Mouse (Mus musculus): ENCODE results near the gene Rpl29. TPM values are rescaled to one million over a fixed set of nuclear protein-coding genes. Genes with fewer than 3 reads are reported as not detected.

Rpl29 gene
- total RNA-seq, 2 experiments from 2014 or later, result 2,125 to 3,478 TPM

DNA sequence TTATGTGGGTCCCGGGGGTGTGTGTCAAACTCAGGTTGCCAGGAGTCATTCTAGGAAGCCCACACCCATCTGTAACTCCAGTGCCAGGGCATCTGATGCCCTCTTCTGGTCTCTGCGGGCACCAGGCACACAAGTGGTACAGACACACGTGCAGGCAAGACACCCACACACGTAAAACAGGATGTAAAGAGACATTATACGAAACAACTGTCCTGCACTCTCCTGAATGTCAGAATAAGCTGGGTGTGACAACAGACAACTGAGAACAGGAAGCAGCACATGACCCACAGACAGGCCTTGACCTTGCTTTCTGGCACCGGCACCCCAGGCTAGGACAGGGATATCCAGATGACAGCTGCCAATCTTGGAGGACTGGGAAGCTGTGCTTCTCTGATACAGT, 40.1 kb downstream of the Rpl29 start:
- no peak for ATAC-seq (replicated peaks; ENCODE audit: low FRiP score, low TSS enrichment, poor library complexity, severe bottlenecking)

DNA sequence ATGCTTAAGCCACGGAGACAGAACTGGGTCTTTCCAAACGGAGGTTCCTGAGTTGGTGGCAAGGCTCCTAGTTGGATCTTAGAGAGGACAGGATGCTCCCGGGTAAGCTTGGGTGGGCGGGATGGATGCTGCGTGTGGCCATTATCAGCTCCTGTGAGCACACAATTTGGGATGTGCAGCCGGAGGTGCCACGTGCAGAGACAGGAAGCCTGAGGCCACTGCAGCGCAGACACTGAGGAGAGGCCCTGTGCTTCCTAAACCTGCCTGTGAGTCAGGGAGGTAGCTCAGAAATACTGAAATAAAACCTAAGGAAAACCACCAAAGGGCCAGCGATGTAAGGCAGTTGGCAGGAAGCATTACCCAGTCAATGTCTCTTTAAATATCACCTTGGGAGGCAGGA, 40.5 kb downstream of the Rpl29 start:
- ATAC-seq (replicated peaks; ENCODE audit: low FRiP score, low TSS enrichment, poor library complexity, severe bottlenecking), result no peak

DNA sequence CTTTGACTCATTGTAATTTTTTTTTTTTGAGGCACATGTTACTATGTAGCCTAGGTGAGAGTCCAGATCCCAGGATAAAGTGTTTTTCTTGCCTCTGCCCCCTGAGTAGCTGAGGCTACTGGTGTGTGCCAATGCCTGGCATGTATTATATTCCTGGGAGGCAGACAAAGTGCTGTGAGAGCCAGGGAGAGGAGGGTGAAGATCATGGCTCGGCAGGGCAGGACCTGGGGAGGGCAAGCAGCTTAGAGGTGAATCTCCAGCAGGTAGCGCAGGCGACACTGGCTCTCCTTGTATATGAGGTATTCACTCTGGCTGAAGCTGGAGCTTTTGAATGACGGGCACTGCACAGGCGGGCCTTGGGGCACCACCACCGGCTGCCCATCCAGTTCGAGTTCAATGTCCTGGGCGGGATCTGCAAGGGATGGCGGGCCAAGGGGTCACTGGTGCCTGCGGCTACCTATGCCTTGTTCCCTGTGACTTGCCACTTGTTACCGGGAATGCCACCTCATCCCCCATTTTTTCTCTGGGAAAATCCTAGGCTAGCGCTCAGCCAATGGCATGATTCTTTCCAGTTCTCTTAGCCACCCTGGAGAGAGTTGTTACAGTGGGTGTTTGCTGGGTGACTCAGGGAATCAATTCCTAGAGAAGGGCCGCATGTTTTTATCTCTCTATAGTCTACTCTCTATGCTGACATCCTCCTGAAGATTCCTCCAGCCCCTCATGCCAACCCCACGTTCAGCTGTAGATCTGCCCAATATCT, 41.9 kb downstream of the Rpl29 start:
- no peak for ATAC-seq (replicated peaks; ENCODE audit: low FRiP score, low TSS enrichment, poor library complexity, severe bottlenecking)

DNA sequence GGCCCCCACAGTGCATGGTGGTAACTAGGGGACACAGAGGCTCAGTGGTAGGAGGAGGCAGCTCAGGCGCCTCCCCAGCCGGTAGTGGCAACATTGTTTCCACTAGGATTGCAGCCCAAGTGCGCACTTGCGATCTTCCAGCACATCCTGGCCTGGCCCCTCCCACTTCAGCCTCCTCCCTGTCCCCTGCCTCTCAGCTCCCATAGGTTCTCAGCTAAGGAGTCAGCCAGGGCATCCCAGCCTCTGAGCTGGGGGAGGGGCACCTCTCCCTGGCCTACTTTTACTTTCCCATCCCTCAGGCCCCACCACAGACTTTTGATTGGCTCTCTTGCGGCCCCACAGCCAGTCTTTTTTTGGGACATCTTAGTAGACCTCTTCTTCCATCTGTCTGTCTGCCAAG, 42.6 kb downstream of the Rpl29 start:
- no peak for ATAC-seq (replicated peaks; ENCODE audit: low FRiP score, low TSS enrichment, poor library complexity, severe bottlenecking)

DNA sequence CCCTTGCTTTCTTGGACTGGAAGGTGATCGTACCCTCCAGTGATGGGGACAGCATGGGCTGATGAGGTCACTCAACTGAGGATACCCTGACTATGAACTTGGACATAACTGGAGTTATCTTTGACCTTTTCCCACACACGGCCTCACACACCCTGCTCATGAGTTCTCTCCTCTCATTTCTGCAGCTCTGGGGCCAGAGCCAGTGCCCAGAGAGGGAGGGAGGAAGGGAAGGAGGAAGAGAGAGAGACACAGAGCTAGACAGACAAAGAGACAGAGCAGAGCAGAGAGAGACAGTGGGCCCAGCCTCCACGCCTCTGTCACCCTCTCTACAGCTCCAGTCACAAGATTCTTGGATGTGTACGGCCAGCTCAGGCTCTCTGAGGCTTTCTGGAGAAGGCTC, 43.1 kb downstream of the Rpl29 start:
- ATAC-seq (replicated peaks; ENCODE audit: low FRiP score, low TSS enrichment, poor library complexity, severe bottlenecking), result no peak

DNA sequence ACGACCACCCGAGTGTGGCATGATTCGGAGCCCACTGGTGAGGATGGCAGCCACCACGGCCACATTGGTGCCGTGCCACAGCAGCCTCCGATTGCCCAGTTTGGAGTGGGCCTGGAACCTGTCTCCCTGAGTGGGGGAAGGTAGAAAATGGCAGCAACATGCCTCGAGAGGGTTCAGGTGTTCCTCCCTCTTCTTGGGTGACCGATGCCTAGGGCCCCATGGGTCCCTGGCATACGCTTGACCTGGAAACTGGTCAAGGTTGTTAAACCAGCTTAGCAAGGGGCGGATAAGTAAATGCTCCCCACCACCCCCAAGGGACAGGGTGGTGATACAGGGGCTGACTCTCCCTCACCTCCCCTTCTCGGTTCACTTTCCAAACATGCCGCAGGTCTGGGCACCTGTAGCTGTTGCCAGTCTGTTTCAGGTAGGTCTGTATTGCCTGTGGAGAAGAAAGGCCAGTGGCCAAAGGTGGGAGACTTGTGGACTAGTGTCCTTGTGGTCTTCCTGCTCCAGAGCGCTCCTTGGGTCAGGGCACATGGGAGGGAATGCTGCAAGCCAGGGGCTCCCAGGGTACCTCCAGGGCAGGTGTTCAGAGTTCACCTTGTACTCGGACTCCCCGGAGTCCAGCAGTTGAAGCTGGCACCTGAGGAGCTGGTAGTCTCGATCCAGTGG, 44.0 kb downstream of the Rpl29 start:
- no peak for ATAC-seq (replicated peaks; ENCODE audit: low FRiP score, low TSS enrichment, poor library complexity, severe bottlenecking)

DNA sequence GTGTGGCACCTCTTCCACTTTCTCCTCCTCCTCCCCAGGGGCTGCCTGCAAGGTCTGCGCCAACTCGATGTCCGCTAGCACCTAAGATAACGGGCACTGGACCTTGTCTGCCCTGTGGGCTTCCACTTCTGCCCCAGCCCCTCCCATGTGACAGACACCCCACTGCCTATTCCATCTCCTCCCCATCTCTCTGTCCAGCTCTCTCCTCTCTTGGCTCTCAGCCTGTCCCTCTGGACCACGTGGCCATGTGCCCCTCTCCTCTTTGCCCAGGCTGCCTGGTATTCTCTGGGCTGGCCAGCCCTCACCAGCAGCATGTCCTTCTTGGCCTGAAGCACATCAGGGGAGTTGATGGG, 44.5 kb downstream of the Rpl29 start:
- no peak for ATAC-seq (replicated peaks; ENCODE audit: low FRiP score, low TSS enrichment, poor library complexity, severe bottlenecking)

DNA sequence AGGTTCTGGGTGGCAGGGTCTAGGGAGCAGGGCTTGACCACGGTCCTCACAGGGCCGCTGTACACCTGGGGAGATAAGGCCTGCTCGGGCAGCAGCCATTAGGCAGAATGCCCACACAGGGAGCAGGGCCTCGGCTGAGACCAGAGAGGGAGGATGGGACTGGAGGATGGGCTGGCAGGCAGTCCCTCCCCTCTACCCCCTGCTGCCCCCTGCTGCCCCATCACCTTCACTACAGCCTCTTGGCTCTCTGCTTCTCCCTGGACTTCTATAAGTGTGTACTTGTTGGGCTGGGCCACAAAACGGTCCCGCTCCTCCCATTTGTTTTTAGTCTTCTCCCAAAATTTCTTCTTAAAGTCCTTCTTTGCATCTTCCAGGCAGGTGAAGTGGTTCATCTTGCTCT, 45.2 kb downstream of the Rpl29 start:
- peak; percentile 47 for ATAC-seq (replicated peaks; ENCODE audit: low FRiP score, low TSS enrichment, poor library complexity, severe bottlenecking)

DNA sequence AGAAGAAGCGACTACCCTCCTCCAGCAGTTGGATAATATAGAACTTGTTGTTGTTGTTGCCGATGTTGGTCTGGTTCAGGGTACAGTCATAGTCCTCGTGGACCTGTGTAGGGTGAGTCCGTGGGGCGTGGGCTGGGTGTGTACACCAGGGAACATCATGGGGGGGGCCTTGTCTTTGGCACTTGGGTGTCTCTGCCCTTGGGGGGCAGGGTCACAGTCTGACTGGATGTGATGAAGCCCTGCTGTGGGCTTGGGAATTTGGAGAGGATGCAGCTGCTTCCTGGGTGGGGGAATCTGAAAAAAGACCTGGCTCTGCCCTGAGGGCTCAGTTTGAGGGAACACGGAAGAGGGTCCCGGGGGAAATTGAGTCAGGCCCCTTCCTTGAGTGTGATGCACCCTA, 45.8 kb downstream of the Rpl29 start:
- ATAC-seq (replicated peaks; ENCODE audit: low FRiP score, low TSS enrichment, poor library complexity, severe bottlenecking), result no peak

DNA sequence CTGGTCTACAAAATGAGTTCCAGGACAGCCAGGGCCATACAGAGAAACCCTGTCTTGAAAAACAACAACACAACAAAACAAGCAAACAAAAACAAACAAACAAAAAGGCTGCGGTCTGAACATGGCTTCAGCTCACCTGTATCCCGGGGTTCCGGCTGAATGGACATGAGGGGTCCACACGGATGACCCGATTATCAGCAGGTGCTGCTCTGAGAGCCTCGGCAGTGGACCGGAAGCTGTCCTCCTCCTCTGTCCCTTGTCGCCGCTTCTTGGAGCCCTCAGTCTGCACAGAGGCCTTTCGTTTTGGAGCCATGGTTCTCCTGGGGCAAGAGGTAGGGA, 46.4 kb downstream of the Rpl29 start, which contains the start of gene Rrp9:
TSS of gene Rrp9 (plus strand) at position 301 of the 339 bp plus-strand sequence.
- no peak for ATAC-seq (replicated peaks; ENCODE audit: low FRiP score, low TSS enrichment, poor library complexity, severe bottlenecking)

DNA sequence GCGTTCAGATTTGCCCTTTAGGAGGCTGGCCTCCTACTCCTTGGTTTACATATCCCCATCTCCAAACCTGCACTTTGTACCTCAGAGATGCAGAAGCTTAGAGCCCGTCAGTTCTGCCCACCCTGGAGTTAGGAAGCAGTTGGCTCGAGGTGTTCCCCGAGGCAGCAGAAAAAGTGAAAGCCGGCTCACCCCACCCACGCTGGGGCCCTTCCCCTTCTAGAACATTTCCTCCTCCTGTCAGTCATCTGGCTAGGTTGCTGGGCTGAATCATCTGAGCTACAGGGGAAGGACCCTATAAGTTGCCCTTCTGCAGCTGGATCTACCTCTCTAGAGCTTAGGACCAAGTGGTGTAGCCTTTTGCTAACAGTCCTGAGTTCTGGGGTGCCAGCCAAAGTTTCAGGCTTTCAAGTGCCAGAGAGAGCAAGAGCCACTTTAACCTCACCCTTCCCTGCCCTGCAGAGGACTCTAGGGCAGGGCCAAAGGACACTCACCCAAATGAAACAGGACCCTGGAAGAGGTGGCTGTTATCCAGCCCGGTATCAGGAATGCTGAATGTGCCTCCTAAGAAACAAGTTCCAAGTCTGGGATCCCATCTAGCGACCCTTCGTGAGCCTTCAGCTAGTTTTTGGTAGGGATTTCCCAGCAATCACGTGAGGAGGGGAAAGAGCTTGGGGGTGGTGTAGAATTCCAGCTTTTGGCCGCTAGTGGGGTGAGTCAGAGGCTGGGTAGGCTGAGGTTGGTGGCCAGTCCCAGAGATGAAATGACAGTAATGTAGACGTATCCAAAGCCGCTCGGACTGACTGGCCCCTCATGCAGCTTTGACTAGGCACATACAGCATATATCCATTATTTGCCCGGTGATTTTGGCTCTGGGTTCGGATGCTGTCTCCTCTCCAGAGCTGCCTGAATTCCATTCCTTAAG, 47.0 kb downstream of the Rpl29 start:
- ATAC-seq (replicated peaks; ENCODE audit: low FRiP score, low TSS enrichment, poor library complexity, severe bottlenecking), result peak; percentile 8; the same call in 1 of the 2 replicates

DNA sequence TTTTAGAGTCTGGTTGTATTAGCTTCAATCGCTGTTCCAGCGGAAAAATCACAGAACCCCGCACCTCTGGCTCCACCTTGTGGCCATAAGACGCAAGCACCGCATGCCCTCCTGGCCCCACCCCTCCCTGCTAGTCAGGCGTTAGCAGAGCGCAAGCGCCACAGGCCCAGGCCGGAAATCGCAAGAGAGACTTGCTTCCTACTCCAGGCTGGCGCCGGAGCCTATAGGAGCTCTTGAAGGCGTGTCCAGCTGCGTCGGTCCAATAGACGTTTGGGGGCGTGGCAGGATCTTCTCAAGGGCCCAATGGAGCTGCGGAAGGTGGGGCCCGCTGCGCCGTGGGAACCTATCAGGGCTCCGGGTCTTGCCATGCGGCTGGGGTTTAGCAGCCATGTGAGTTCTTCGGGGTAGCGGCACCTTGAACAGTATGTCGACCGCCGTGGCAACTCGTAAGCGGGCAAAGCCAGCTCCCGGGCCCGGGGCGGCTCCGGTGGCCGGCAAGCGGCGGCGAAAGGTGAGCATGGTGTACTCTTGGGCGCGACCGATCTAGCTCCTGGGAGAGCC, 47.8 kb downstream of the Rpl29 start, which contains the start of gene Parp3:
TSS of gene Parp3 (minus strand) at position 26 of the 561 bp plus-strand sequence.
- peak; percentile 92 for ATAC-seq (replicated peaks; ENCODE audit: low FRiP score, low TSS enrichment, poor library complexity, severe bottlenecking)

DNA sequence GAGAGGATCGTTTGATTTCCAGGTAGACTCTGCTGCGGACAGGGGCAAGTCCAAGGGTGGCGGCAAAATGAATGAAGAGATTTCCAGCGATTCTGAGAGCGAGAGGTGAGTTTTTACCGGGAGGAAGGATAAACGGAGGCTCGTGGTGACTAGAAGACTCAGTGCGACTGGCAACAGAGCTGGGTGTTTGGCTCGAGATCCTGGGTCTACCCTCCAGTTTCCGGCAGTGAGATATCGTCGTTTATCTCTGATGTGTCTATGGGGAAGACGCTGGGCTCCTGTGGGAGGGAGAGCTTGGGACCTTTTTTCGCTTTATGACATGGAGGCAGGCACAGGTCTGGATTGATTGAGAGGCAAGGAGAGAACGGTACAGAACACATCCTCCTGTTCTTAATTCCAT, 48.4 kb downstream of the Rpl29 start:
- ATAC-seq (replicated peaks; ENCODE audit: low FRiP score, low TSS enrichment, poor library complexity, severe bottlenecking), result 0 out of 2 replicates have a peak, but pooled peaks have one; percentile 5

DNA sequence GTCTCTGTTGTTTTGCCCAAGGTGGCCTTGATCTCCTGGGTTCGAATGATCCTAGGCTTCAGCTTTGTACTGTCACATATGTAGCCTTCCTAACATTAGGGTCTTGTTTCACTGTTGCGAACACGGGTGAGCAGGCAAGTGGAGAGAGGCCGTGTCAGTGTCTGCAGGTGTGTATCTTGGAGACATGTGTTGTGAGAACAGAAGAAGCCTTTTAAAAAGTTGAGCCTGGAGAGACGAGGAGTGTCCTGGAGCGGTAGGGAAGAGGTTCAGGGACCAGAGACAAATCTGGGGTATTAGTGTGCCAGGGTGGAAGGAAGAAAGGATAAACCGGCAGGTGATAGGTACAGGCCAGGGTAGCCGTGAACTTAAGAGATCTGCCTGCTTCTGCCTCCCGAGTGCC, 48.8 kb downstream of the Rpl29 start:
- ATAC-seq (replicated peaks; ENCODE audit: low FRiP score, low TSS enrichment, poor library complexity, severe bottlenecking), result no peak

DNA sequence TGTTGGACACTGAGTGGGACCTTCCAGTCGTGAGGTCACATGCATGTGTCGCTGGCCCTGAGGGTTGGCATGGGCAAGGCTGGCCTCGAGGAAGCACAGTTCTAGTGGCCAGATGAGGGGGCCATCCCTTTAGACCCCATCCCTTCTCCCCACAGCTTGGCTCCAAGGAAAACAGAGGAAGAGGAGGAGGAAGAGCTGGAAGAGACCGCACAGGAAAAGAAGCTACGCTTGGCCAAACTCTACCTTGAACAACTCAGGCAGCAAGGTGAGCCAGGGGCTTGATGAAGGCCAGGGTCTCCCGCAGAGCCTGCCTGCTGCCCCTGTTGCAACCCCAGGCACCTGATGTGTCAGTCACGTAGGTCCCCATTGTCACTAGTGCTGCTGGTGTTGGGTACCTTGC, 51.3 kb downstream of the Rpl29 start:
- no peak for ATAC-seq (replicated peaks; ENCODE audit: low FRiP score, low TSS enrichment, poor library complexity, severe bottlenecking)

DNA sequence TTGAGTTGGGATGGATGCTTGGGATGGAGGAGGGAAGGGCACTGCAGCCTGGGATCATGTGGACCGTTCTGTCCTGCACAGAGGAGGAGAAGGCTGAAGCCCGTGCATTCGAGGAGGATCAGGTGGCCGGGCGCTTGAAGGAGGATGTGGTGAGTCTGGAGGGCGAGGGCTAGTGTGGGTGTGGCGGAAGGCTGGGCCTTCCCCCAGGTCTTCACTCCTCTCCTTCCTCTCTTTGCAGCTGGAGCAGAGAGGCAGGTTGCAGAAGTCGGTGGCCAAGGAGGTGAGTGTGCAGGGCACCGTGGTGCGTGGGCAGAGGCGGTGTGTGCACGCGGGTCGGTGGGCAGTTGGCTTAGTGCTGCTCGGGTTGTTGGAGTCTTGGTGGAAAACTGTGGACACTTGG, 51.8 kb downstream of the Rpl29 start:
- ATAC-seq (replicated peaks; ENCODE audit: low FRiP score, low TSS enrichment, poor library complexity, severe bottlenecking), result no peak

Data from megakaryocyte-erythroid progenitor cell, adult 5-6 weeks (primary cell).